Mouse (Mus musculus) forebrain, embryonic 11.5 days (tissue): Measurements from ENCODE around the gene Olfr837. TPM values are rescaled to one million over a fixed set of nuclear protein-coding genes. Genes with fewer than 3 reads are reported as not detected.
"Not testable (repeated sequence)": the region's sequence is repeated elsewhere in the genome, so short reads cannot be mapped to it uniquely, and the experiment has no call there.

Experiments used
- ATAC-seq: fragments of 200-750 bp; cut with Nextera tagmentation; replicated peaks from 2 replicates; pipeline ENCODE4 v1.8.0; 2017; ENCODE audit warnings: moderate TSS enrichment; ENCODE audit not compliant: low FRiP score
- DNase-seq: peaks from one replicate; pipeline ENCODE4 v3.0.0-alpha.2; 2017; ENCODE audit warnings: low spot score
- H3K27ac ChIP-seq: fragments of 300-500 bp; sonication (generic); 2 replicates; pipeline ENCODE4 v1.5.1; 2014; ENCODE audit warnings: low read depth, low read length
- H3K27me3 ChIP-seq: fragments of 300-500 bp; sonication (generic); 2 replicates; pipeline ENCODE4 v1.6.1; 2014; ENCODE audit warnings: mild to moderate bottlenecking, low read length, mixed read lengths; ENCODE audit not compliant: control insufficient read depth, insufficient read depth
- H3K36me3 ChIP-seq: fragments of 300-500 bp; sonication (generic); 2 replicates; pipeline ENCODE4 v1.6.1; 2014; ENCODE audit warnings: mild to moderate bottlenecking, low read length, moderate library complexity, mixed read lengths; ENCODE audit not compliant: control insufficient read depth, insufficient read depth
- H3K4me1 ChIP-seq: fragments of 300-500 bp; sonication (generic); replicated peaks from 2 replicates; pipeline ENCODE4 v1.6.1; 2014; ENCODE audit warnings: low read length, mixed read lengths; ENCODE audit not compliant: control insufficient read depth, insufficient read depth
- H3K4me2 ChIP-seq: fragments of 300-500 bp; sonication (generic); 2 replicates; pipeline ENCODE4 v1.6.1; 2014; ENCODE audit warnings: low read depth, mild to moderate bottlenecking, low read length, moderate library complexity, mixed read lengths; ENCODE audit not compliant: severe bottlenecking
- H3K4me3 ChIP-seq: fragments of 300-500 bp; sonication (generic); 2 replicates; pipeline ENCODE4 v1.5.1; 2014; ENCODE audit warnings: low read depth, low read length
- H3K9ac ChIP-seq: fragments of 300-500 bp; sonication (generic); 2 replicates; pipeline ENCODE4 v1.6.1; 2014; ENCODE audit warnings: low read length
- H3K9me3 ChIP-seq: fragments of 300-500 bp; sonication (generic); 2 replicates; pipeline ENCODE4 v1.6.1; 2016; ENCODE audit warnings: low read length, mixed read lengths; ENCODE audit not compliant: control insufficient read depth
- WGBS: fragments of 180-500 bp; shearing (Covaris S2); extraction: QIAGEN DNeasy Blood & Tissue Kit; methylation state at CpG from one replicate; pipeline ENCODE4 v1.1.7; 2014; 5-methylcytosine and 5-hydroxymethylcytosine counted together
- polyA plus RNA-seq: library from polyadenylated mRNA; unstranded; fragments of >200 nt; fragmentation: Nextera tagmentation; extraction: Ambion mirVana; gene quantifications from 2 replicates; pipeline ENCODE4 v1.2.1, GENCODE M21; 2014

Olfr837 gene
- not detected in 2 replicates for polyA plus RNA-seq

GRCm38 (mm10) chr9:19136017-19136416 is at the start of gene Olfr837:
Olfr837 (plus strand) TSS chr9:19136317.
- Histone ChIP-seq H3K4me2 (no peak within 1 kb of the TSS), H3K4me3 (no peak within 1 kb of the TSS), H3K27ac (no peak within 1 kb of the TSS), H3K4me1 (no peaks in the 10 kb centered on the region), H3K36me3 (no peaks in the 10 kb centered on the region), H3K9me3 (no peaks in the 10 kb centered on the region), H3K9ac (no peak within 1 kb of the TSS), H3K27me3 (no peaks in the 10 kb centered on the region)
- no peak for DNase-seq
- 72% methylated on average over 1 of the region's 1 CpGs for WGBS
- no peak for ATAC-seq

DNA sequence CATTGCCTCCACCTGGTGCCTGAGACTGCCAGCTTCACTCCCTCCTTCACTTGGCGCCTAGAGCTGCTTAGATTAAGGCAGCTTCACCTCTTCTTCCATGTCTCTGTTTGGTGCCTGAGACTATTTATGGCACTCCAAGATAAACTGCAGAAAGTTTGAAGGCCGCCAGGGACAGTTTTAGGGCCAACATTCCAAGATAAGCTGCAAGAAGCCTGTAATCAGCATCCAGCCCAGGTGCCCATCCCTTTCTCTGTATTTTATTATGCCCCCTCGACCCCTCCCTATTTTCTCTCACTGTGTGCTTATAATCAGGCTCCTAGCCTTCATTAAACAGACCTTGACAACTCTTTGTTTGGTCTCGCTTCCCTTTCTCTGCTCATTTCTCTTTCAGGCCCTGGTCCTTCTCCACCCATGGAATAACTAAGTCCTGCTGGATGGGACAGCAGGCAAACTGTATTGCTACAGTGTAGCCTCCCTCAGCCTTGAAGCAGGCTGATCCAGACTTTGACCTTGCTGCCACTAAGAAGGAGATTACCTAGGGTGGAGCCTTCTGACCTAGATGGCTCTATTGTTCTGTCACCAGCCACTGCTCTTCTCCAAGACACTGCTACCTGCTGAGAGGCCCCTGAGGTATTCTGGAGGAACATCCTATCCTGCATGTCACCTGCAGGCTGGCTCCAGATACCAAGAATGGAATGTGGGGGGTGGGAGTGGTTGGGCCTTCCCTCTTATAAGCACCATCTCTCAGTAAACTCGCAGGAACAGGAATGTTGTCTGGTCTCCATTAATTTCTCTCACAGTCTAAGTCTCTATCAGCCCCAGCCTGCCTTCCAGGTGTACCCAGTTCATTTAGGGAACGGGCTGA is 43.0 kb upstream of the Olfr837 start:
- H3K9ac ChIP-seq, ATAC-seq, H3K36me3 ChIP-seq, H3K4me3 ChIP-seq, H3K4me2 ChIP-seq, DNase-seq, H3K27me3 ChIP-seq, H3K27ac ChIP-seq, H3K9me3 ChIP-seq, H3K4me1 ChIP-seq: not testable (repeated sequence)
- 72% methylated on average over 6 of the region's 6 CpGs for WGBS

GRCm38 (mm10) chr9:19097286-19097685 is 38.8 kb upstream of the Olfr837 start:
- Histone ChIP-seq H3K4me3 (no peak overlapping the region), H3K36me3 (no peaks in the 10 kb centered on the region), H3K4me2 (no peak overlapping the region), H3K9me3 (peaks cover 2% of the 10 kb centered on the region; the same call in 1 of the 2 replicates), H3K4me1 (no peaks in the 10 kb centered on the region), H3K9ac (no peak overlapping the region), H3K27ac (no peak overlapping the region), H3K27me3 (no peaks in the 10 kb centered on the region)
- ATAC-seq (no peak), DNase-seq (no peak)
- 89% methylated on average over 4 of the region's 4 CpGs for WGBS

DNA sequence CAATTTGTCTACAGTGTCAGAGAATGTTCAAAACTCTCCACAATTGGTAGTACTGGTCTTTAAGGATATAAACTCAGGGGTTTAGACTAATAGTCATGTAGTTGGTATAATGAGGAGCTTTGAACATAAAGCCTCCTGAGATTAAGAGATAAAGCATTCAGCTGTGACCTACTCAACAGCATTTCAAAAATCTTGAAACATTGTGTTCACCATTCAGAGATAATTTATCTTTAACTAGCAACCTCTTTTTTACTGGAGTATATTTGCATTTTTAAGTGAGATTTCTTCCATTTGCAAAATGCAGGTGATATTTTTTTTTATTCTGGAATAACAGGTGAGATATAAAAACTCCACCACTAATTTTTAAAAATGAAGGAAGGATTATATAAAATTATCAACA is 16.0 kb upstream of the Olfr837 start, which contains the start of gene Olfr836:
Gene Olfr836, plus strand, starts transcription at position 301 of the 400 bp plus-strand sequence.
- Histone ChIP-seq H3K9me3 (no peaks in the 10 kb centered on the region), H3K4me3 (no peak within 1 kb of the TSS), H3K9ac (no peak within 1 kb of the TSS), H3K27me3 (no peaks in the 10 kb centered on the region), H3K4me1 (no peaks in the 10 kb centered on the region), H3K4me2 (no peak within 1 kb of the TSS), H3K27ac (no peak within 1 kb of the TSS), H3K36me3 (no peaks in the 10 kb centered on the region)
- DNase-seq (no peak), ATAC-seq (no peak)

- Histone ChIP-seq H3K36me3 (no peaks in the 10 kb centered on the region), H3K4me3 (no peak within 1 kb of the TSS), H3K27me3 (no peaks in the 10 kb centered on the region), H3K9me3 (peaks cover 4% of the 10 kb centered on the region; the same call in 1 of the 2 replicates), H3K4me2 (no peak within 1 kb of the TSS), H3K4me1 (no peaks in the 10 kb centered on the region), H3K9ac (no peak within 1 kb of the TSS), H3K27ac (no peak within 1 kb of the TSS)
- no peak for DNase-seq
- no peak for ATAC-seq
- 89% methylated on average over 1 of the region's 1 CpGs for WGBS
Observed at GRCm38 (mm10) chr9:19177212-19177611, 41.1 kb downstream of the Olfr837 start, which contains the start of gene Olfr839-ps1. Olfr839-ps1 (minus strand) TSS chr9:19177312.

Other genes with a start within 250 kb of the Olfr837 start
- gene Olfr832, start 199.2 kb upstream of the Olfr837 start, polyA plus RNA-seq: not detected in 2 replicates
- not detected in 2 replicates for gene Olfr834, start 148.3 kb upstream of the Olfr837 start, polyA plus RNA-seq
- not detected in 2 replicates for gene Olfr835, start 103.6 kb upstream of the Olfr837 start, polyA plus RNA-seq
- not detected in 2 replicates for gene Olfr836, start 15.9 kb upstream of the Olfr837 start, polyA plus RNA-seq
- gene Olfr839-ps1, start 41.0 kb downstream of the Olfr837 start, polyA plus RNA-seq: not detected in 2 replicates
- gene Olfr843, start 115.7 kb downstream of the Olfr837 start, polyA plus RNA-seq: not detected in 2 replicates
- not detected in 2 replicates for gene Olfr844, start 180.0 kb downstream of the Olfr837 start, polyA plus RNA-seq
- not detected in 2 replicates for gene Olfr845, start 200.1 kb downstream of the Olfr837 start, polyA plus RNA-seq
- gene Olfr846, start 227.7 kb downstream of the Olfr837 start, polyA plus RNA-seq: not detected in 2 replicates
- not detected in 2 replicates for gene Olfr847, start 242.4 kb downstream of the Olfr837 start, polyA plus RNA-seq